Mouse (Mus musculus): Measurements from ENCODE around the gene Fem1b. TPM values are rescaled to one million over a fixed set of nuclear protein-coding genes. Genes with fewer than 3 reads are reported as not detected.

The Fem1b gene
- total RNA-seq, 1 experiment from 2014 or later, result 22.7 TPM

Other genes starting within 250 kb of the Fem1b start
- gene Itga11, start 134.1 kb downstream of the Fem1b start, total RNA-seq (2017), result not detected in 2 replicates
- 0.70 and 2.6 TPM in 2 replicates for gene Cln6, start 26.9 kb upstream of the Fem1b start, total RNA-seq (2017)
- 0.61 TPM in 1 of 2 replicates, not detected in the other for gene Calml4, start 46.1 kb upstream of the Fem1b start, total RNA-seq (2017)
- gene Pias1, start 176.0 kb upstream of the Fem1b start, total RNA-seq (2017), result 78.0 and 84.1 TPM in 2 replicates

Measured in neutrophil, adult 5-6 weeks (primary cell).